In genomic region chr4:96635455-96635854, GRCm38 (mm10) we compare ENCODE assay signal across 24 mouse cellular contexts. TPM values are rescaled to one million over a fixed set of nuclear protein-coding genes. Genes with fewer than 3 reads are reported as not detected.
"Had no signal": no experiment of that assay in that cellular context is flagged by ENCODE, and none has a peak within 500 bp of the region (broad histone marks: within the 10 kb centered on the region; RNA-seq: fewer than 3 reads in every experiment).

No protein-coding gene starts in this region.

- H3K9me3 ChIP-seq: neural tube, embryonic 13.5 days; neural tube, embryonic 15.5 days; stomach, embryonic 15.5 days had no signal

- H3K4me2 ChIP-seq: neural tube, embryonic 13.5 days; neural tube, embryonic 15.5 days; stomach, embryonic 15.5 days had no signal

- H3K4me1 ChIP-seq: neural tube, embryonic 13.5 days; neural tube, embryonic 15.5 days; stomach, embryonic 15.5 days had no signal

- DNase-seq: retina, postnatal 1 day; right cerebral cortex, adult 18-20 months; right cerebral cortex, postnatal 14 days; right cerebral cortex, postnatal 25 days; right cerebral cortex, postnatal 4 days; spleen, adult 18-20 months; thymus, adult 18-20 months; thymus, adult 2 months; thymus, postnatal 14 days; thymus, postnatal 25 days; thymus, postnatal 36 days; thymus, postnatal 4 days had no signal

- H3K4me3 ChIP-seq: neural tube, embryonic 13.5 days; neural tube, embryonic 15.5 days; stomach, embryonic 15.5 days had no signal

- H3K27me3 ChIP-seq: neural tube, embryonic 13.5 days; neural tube, embryonic 15.5 days; stomach, embryonic 15.5 days had no signal

- H3K9ac ChIP-seq: neural tube, embryonic 13.5 days; neural tube, embryonic 15.5 days; stomach, embryonic 15.5 days had no signal

- H3K36me3 ChIP-seq: neural tube, embryonic 13.5 days; neural tube, embryonic 15.5 days; stomach, embryonic 15.5 days had no signal

- H3K27ac ChIP-seq: neural tube, embryonic 13.5 days; neural tube, embryonic 15.5 days; stomach, embryonic 15.5 days; stomach, postnatal 0 days had no signal

RNA-seq across cellular contexts. Expression of gene Cyp2j5, which starts 28.5 kb away (rescaled TPM):
- total RNA-seq: neutrophil, adult 5-6 weeks had no signal
- polyA plus RNA-seq: neural tube, embryonic 13.5 days; neural tube, embryonic 14.5 days; neural tube, embryonic 15.5 days; small intestine, adult 2 months; spleen, adult 2 months; stomach, embryonic 14.5 days; stomach, embryonic 15.5 days; testis, adult 2 months; thymus, postnatal 0 days; urinary bladder, adult 2 months had no signal

RNA-seq across cellular contexts. Expression of gene Cyp2j9, which starts 44.1 kb away (rescaled TPM):
- total RNA-seq: neutrophil, adult 5-6 weeks had no signal
